Mouse (Mus musculus) CH12.LX (cell line): Measurements from ENCODE around the gene Ppp4r4. TPM values are rescaled to one million over a fixed set of nuclear protein-coding genes. Genes with fewer than 3 reads are reported as not detected.

Experiments used
- DNase-seq: peaks from one replicate; pipeline ENCODE4 v3.0.0-alpha.2; 2013; ENCODE audit errors: extremely low read depth
- H3K27ac ChIP-seq: 2 replicates; pipeline ENCODE4 v1.5.1; 2012; ENCODE audit warnings: low read depth, mild to moderate bottlenecking, control low read depth, moderate library complexity; ENCODE audit not compliant: insufficient read depth
- H3K27me3 ChIP-seq: replicated peaks from 2 replicates; pipeline ENCODE3; 2012; ENCODE audit warnings: inconsistent platforms
- H3K36me3 ChIP-seq, 2 experiments: replicated peaks in 1 of 2; 2 replicates each; pipeline versions ENCODE3 to v1.6.1; 2012; ENCODE audit warnings: inconsistent platforms in 1 of 2, low read length in 1 of 2, mild to moderate bottlenecking in 1 of 2, mixed read lengths in 1 of 2, moderate library complexity in 1 of 2; ENCODE audit not compliant: control insufficient read depth in 1 of 2, insufficient read depth in 1 of 2
- H3K4me1 ChIP-seq, 2 experiments: 2 replicates each; pipeline ENCODE4 v1.6.1; 2012; ENCODE audit warnings: inconsistent platforms in 1 of 2, moderate library complexity in 1 of 2; ENCODE audit not compliant: insufficient read depth in 2 of 2, control insufficient read depth in 1 of 2
- H3K4me2 ChIP-seq: 2 replicates; pipeline ENCODE4 v1.6.1; 2012; ENCODE audit warnings: low read depth, mild to moderate bottlenecking, control low read depth; ENCODE audit not compliant: poor library complexity, insufficient read depth, severe bottlenecking
- H3K4me3 ChIP-seq, 3 experiments: fragments of 150-350 bp in 1 of 3; sonication (generic) in 1 of 3; replicated peaks in 1 of 3; 2 replicates each; pipeline versions ENCODE3 to v1.5.1; 2011 to 2012; ENCODE audit warnings: low read depth in 2 of 3, low read length in 2 of 3, mild to moderate bottlenecking in 2 of 3, moderate library complexity in 2 of 3, control low read depth in 1 of 3, improper control_type of control experiment in 1 of 3, inconsistent platforms in 1 of 3, mixed read lengths in 1 of 3; ENCODE audit not compliant: poor library complexity in 1 of 3
- H3K79me2 ChIP-seq: replicated peaks from 2 replicates; pipeline ENCODE4 v1.6.1; 2012; ENCODE audit warnings: mild to moderate bottlenecking, moderate library complexity; ENCODE audit not compliant: control insufficient read depth, poor library complexity, insufficient read depth, severe bottlenecking; ENCODE audit errors: extremely low read depth
- H3K9ac ChIP-seq: 2 replicates; pipeline ENCODE4 v1.6.1; 2012; ENCODE audit warnings: low read depth, mild to moderate bottlenecking, control low read depth, moderate library complexity; ENCODE audit not compliant: insufficient read depth
- H3K9me3 ChIP-seq: replicated peaks from 2 replicates; pipeline ENCODE3; 2012; ENCODE audit warnings: low read length, inconsistent platforms, mixed read lengths
- CHD1 ChIP-seq: IDR thresholded peaks from 2 replicates; pipeline ENCODE4 v1.6.1; 2012; ENCODE audit warnings: low read depth, low read length, improper control_type of control experiment, inconsistent platforms
- CTCF ChIP-seq, 2 experiments: IDR thresholded peaks in 1 of 2; conservative IDR thresholded peaks in 1 of 2; 2 replicates each; pipeline ENCODE4 v1.5.1; 2011 to 2012; ENCODE audit warnings: low read depth in 2 of 2, low read length in 2 of 2, improper control_type of control experiment in 1 of 2, inconsistent platforms in 1 of 2, mild to moderate bottlenecking in 1 of 2, moderate library complexity in 1 of 2
- E2F4 ChIP-seq: IDR thresholded peaks from 2 replicates; pipeline ENCODE4 v1.6.1; 2011; ENCODE audit warnings: low read depth, low read length, improper control_type of control experiment; ENCODE audit not compliant: insufficient replicate concordance
- ELF1 ChIP-seq: IDR thresholded peaks from 2 replicates; pipeline ENCODE4 v1.6.1; 2014; ENCODE audit warnings: low read depth, mild to moderate bottlenecking, inconsistent platforms, low read length, improper control_type of control experiment
- EP300 ChIP-seq: IDR thresholded peaks from 2 replicates; pipeline ENCODE4 v1.6.1; 2011; ENCODE audit warnings: low read length, improper control_type of control experiment
- HCFC1 ChIP-seq: IDR thresholded peaks from 2 replicates; pipeline ENCODE4 v1.6.1; 2012; ENCODE audit warnings: low read depth, mild to moderate bottlenecking, inconsistent platforms, low read length, improper control_type of control experiment
- IRF4 ChIP-seq: IDR thresholded peaks from 2 replicates; pipeline ENCODE4 v1.6.1; 2014; ENCODE audit warnings: low read depth, mild to moderate bottlenecking, inconsistent platforms, low read length, improper control_type of control experiment
- JUN ChIP-seq: IDR thresholded peaks from 2 replicates; pipeline ENCODE4 v1.6.1; 2011; ENCODE audit warnings: low read depth, mild to moderate bottlenecking, low read length, improper control_type of control experiment, moderate library complexity; ENCODE audit not compliant: insufficient read depth
- MAX ChIP-seq: IDR thresholded peaks from 2 replicates; pipeline ENCODE4 v1.6.1; 2011; ENCODE audit warnings: low read length, improper control_type of control experiment
- MXI1 ChIP-seq: IDR thresholded peaks from 2 replicates; pipeline ENCODE4 v1.6.1; 2011; ENCODE audit warnings: mild to moderate bottlenecking, low read depth, low read length, improper control_type of control experiment
- NELFE ChIP-seq: IDR thresholded peaks from 2 replicates; pipeline ENCODE4 v1.6.1; 2011; ENCODE audit warnings: low read depth, low read length, improper control_type of control experiment
- NRF1 ChIP-seq: IDR thresholded peaks from 2 replicates; pipeline ENCODE4 v1.6.1; 2014; ENCODE audit warnings: low read depth, mild to moderate bottlenecking, inconsistent platforms, low read length, improper control_type of control experiment, moderate library complexity
- POLR2AphosphoS2 ChIP-seq: IDR thresholded peaks from 2 replicates; pipeline ENCODE4 v1.6.1; 2011; ENCODE audit warnings: low read depth, low read length, improper control_type of control experiment
- RAD21 ChIP-seq: IDR thresholded peaks from 2 replicates; pipeline ENCODE4 v1.6.1; 2011; ENCODE audit warnings: low read depth, mild to moderate bottlenecking, low read length, improper control_type of control experiment, moderate library complexity
- SMC3 ChIP-seq: IDR thresholded peaks from 2 replicates; pipeline ENCODE4 v1.6.1; 2011; ENCODE audit warnings: low read depth, low read length, improper control_type of control experiment
- TCF12 ChIP-seq: IDR thresholded peaks from 2 replicates; pipeline ENCODE4 v1.6.1; 2014; ENCODE audit warnings: low read depth, mild to moderate bottlenecking, inconsistent platforms, low read length, improper control_type of control experiment
- USF1 ChIP-seq: IDR thresholded peaks from 2 replicates; pipeline ENCODE4 v1.6.1; 2014; ENCODE audit warnings: low read depth, mild to moderate bottlenecking, inconsistent platforms, low read length, improper control_type of control experiment
- USF2 ChIP-seq: conservative IDR thresholded peaks from 2 replicates; pipeline ENCODE4 v1.6.1; 2011; ENCODE audit warnings: low read depth, low read length, improper control_type of control experiment
- ZMIZ1 ChIP-seq: IDR thresholded peaks from 2 replicates; pipeline ENCODE4 v1.6.1; 2012; ENCODE audit warnings: low read depth, mild to moderate bottlenecking, inconsistent platforms, low read length, improper control_type of control experiment
- dilution Hi-C: fragments of 300-500 bp; cut with MboI; formaldehyde crosslinking; loops from 2 replicates; pipeline ENCODE4 v1.14.3; 2020; ENCODE audit warnings: low sequenced_read_pairs; ENCODE audit not compliant: extremely low pct_unique_long_range_greater_than_20kb, extremely low pct_ligation_motif_present
- in situ Hi-C: fragments of 300-500 bp; cut with MboI; formaldehyde crosslinking; loops from 3 replicates; pipeline ENCODE4 v1.14.3; 2019; ENCODE audit warnings: low sequenced_read_pairs, low pct_ligation_motif_present, low pct_unique_long_range_greater_than_20kb, mixed read lengths
- polyA plus RNA-seq: library from polyadenylated mRNA; unstranded; fragments of >175 nt; gene quantifications from 2 replicates; pipeline ENCODE4 v1.2.1, GENCODE M21; 2012; ENCODE audit warnings: low read depth; ENCODE audit not compliant: insufficient read length
- total RNA-seq, 2 experiments: library from RNA; depleted of rRNA; stranded (reverse); fragments of 300-350 nt in 1 of 2; fragments of >200 nt in 1 of 2; gene quantifications; 2 replicates each; pipeline ENCODE4 v1.2.3; 2012 to 2014

Ppp4r4 gene
- total and polyA plus RNA-seq, 3 experiments: 0.38 to 1.7 (median 0.68) TPM

GRCm38 (mm10) chr12:103635846-103636245 is 103.8 kb downstream of the Ppp4r4 start:
- Histone ChIP-seq H3K79me2 (no peaks in the 10 kb centered on the region), H3K9ac (no peak overlapping the region), H3K4me2 (no peak overlapping the region), H3K4me3 (no peak overlapping the region), H3K4me1 (no peaks in the 10 kb centered on the region), H3K27me3 (peaks cover 36% of the 10 kb centered on the region), H3K36me3 (no peaks in the 10 kb centered on the region), H3K27ac (no peak overlapping the region), H3K9me3 (no peaks in the 10 kb centered on the region)
- TF ChIP-seq USF2 (no peak), CHD1 (no peak), E2F4 (no peak), ZMIZ1 (no peak)
- in situ Hi-C loops (loop anchor here (25.0 kb wide), 1 partner anchor 124 kb away; no protein-coding TSS in a partner anchor), dilution Hi-C loops (no loop called here)
- no peak for DNase-seq

DNA sequence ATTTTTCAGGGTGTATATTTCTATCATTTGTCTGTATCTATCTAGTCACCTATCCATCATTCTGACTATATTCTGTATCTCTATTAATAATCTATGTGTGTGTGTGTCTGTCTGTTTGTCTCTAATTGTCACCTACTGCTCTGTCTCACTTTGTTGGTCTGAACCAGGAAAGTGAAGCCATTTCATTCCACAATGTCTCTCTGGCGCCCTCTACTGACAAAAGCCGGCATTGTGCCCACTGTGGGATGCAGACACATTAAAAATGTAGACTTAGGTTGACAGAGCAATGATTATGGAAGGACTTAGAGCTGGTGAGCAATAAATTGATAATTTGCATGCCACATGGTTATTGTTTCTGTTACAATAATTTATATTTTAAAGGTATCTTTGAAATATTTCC is 111.3 kb downstream of the Ppp4r4 start:
- Histone ChIP-seq H3K27ac (no peak overlapping the region), H3K9ac (no peak overlapping the region), H3K36me3 (no peaks in the 10 kb centered on the region), H3K4me1 (no peaks in the 10 kb centered on the region), H3K4me2 (no peak overlapping the region), H3K27me3 (peaks cover 32% of the 10 kb centered on the region), H3K79me2 (no peaks in the 10 kb centered on the region), H3K4me3 (no peak overlapping the region), H3K9me3 (no peaks in the 10 kb centered on the region)
- TF ChIP-seq CTCF (conservative IDR thresholded peaks at IDR 0.05 in 1 of 2, IDR thresholded peaks at IDR 0.05 in 1 of 2; ENCODE audit: low read depth in 2 of 2, low read length in 2 of 2): peak; percentile 87 to 95
- TF ChIP-seq ELF1: no peak
- TF ChIP-seq RAD21: peak; percentile 76
- TF ChIP-seq SMC3: peak; percentile 60
- dilution Hi-C loops (no loop called here), in situ Hi-C loops (loop anchor here (25.0 kb wide), 1 partner anchor 131 kb away; no protein-coding TSS in a partner anchor)
- DNase-seq: peak; percentile 72

GRCm38 (mm10) chr12:103643818-103644217 is 111.7 kb downstream of the Ppp4r4 start:
- H3K9me3 ChIP-seq: no peaks in the 10 kb centered on the region
- dilution Hi-C loops: no loop called here
- H3K36me3 ChIP-seq: no peaks in the 10 kb centered on the region
- no peak overlapping the region for H3K4me3 ChIP-seq
- no peak overlapping the region for H3K4me2 ChIP-seq
- H3K9ac ChIP-seq: no peak overlapping the region
- H3K27me3 ChIP-seq: peaks cover 37% of the 10 kb centered on the region
- H3K4me1 ChIP-seq: no peaks in the 10 kb centered on the region
- in situ Hi-C loops: loop anchor here (25.0 kb wide), 1 partner anchor 132 kb away; no protein-coding TSS in a partner anchor
- H3K27ac ChIP-seq: no peak overlapping the region
- no peak for DNase-seq
- TF ChIP-seq NELFE: no peak
- no peak for TF ChIP-seq NRF1
- TF ChIP-seq ELF1: no peak
- no peak for TF ChIP-seq RAD21
- no peak for TF ChIP-seq POLR2AphosphoS2
- no peak for TF ChIP-seq MXI1
- no peak for TF ChIP-seq JUN
- TF ChIP-seq MAX: no peak
- TF ChIP-seq USF2: no peak
- TF ChIP-seq EP300: no peak
- no peak for TF ChIP-seq IRF4
- no peak for TF ChIP-seq TCF12
- TF ChIP-seq USF1: no peak
- TF ChIP-seq HCFC1: no peak
- TF ChIP-seq CHD1: no peak
- H3K79me2 ChIP-seq: no peaks in the 10 kb centered on the region
